Mouse (Mus musculus) forebrain, postnatal 0 days (tissue): ENCODE data around the gene Nup214. TPM values are rescaled to one million over a fixed set of nuclear protein-coding genes. Genes with fewer than 3 reads are reported as not detected.
A peak's percentile ranks its signal among the peaks of the same experiment; 100 is the strongest.

Experiments used
- ATAC-seq: fragments of 200-750 bp; cut with Nextera tagmentation; 2 replicates; pipeline ENCODE4 v1.8.0; 2017; ENCODE audit warnings: mild to moderate bottlenecking, moderate library complexity
- DNase-seq: peaks from one replicate; pipeline ENCODE4 v3.0.0-alpha.2; 2015
- H3K27ac ChIP-seq: fragments of 300-500 bp; sonication (generic); 2 replicates; pipeline ENCODE4 v1.5.1; 2014; ENCODE audit warnings: low read depth, mild to moderate bottlenecking, antibody characterized with exemption, low read length, moderate library complexity, mixed read lengths
- H3K27me3 ChIP-seq: fragments of 300-500 bp; sonication (generic); 2 replicates; pipeline ENCODE4 v1.6.1; 2014; ENCODE audit warnings: mild to moderate bottlenecking, low read length, mixed read lengths; ENCODE audit not compliant: insufficient read depth
- H3K36me3 ChIP-seq: fragments of 300-500 bp; sonication (generic); 2 replicates; pipeline ENCODE4 v1.6.1; 2014; ENCODE audit warnings: mild to moderate bottlenecking, moderate library complexity; ENCODE audit not compliant: insufficient read depth
- H3K4me1 ChIP-seq: fragments of 300-500 bp; sonication (generic); 2 replicates; pipeline ENCODE4 v1.6.1; 2014; ENCODE audit warnings: antibody characterized with exemption; ENCODE audit not compliant: insufficient read depth
- H3K4me2 ChIP-seq: fragments of 300-500 bp; sonication (generic); 2 replicates; pipeline ENCODE4 v1.6.1; 2014; ENCODE audit warnings: low read depth, mild to moderate bottlenecking, moderate library complexity
- H3K4me3 ChIP-seq: fragments of 300-500 bp; sonication (generic); 2 replicates; pipeline ENCODE4 v1.5.1; 2014; ENCODE audit warnings: low read depth, low read length, mixed read lengths
- H3K9ac ChIP-seq: fragments of 300-500 bp; sonication (generic); 2 replicates; pipeline ENCODE4 v1.6.1; 2014; ENCODE audit warnings: mild to moderate bottlenecking
- H3K9me3 ChIP-seq: fragments of 300-500 bp; sonication (generic); 2 replicates; pipeline ENCODE4 v1.6.1; 2016; ENCODE audit warnings: low read length
- CTCF ChIP-seq: sonication (generic); IDR thresholded peaks from 2 replicates; pipeline ENCODE4 v1.5.1; 2016; ENCODE audit warnings: antibody characterized with exemption, control low read depth, low read depth
- WGBS: fragments of 180-500 bp; shearing (Covaris S2); extraction: QIAGEN DNeasy Blood & Tissue Kit; methylation state at CpG from one replicate; pipeline ENCODE4 v1.1.7; 2014; 5-methylcytosine and 5-hydroxymethylcytosine counted together
- polyA plus RNA-seq: library from polyadenylated mRNA; unstranded; fragments of >200 nt; fragmentation: Nextera tagmentation; extraction: Ambion mirVana; gene quantifications from 2 replicates; pipeline ENCODE4 v1.2.1, GENCODE M21; 2015
- total RNA-seq: library from RNA; depleted of rRNA; stranded (reverse); fragments of >200 nt; gene quantifications from 2 replicates; pipeline ENCODE4 v1.2.3, GENCODE M21; 2014

Gene Nup214
- total and polyA plus RNA-seq, 2 experiments from 2014 or later: 23.8 to 56.0 TPM

- ATAC-seq (peak; percentile 86), DNase-seq (peak; percentile 57)
- peak within 1 kb of the TSS; percentile 51 for H3K9ac ChIP-seq
- no peaks in the 10 kb centered on the region for H3K4me1 ChIP-seq
- TF ChIP-seq CTCF: no peak
- H3K4me2 ChIP-seq: peak within 1 kb of the TSS; percentile 99
- peak within 1 kb of the TSS; percentile 63 for H3K4me3 ChIP-seq
- H3K27me3 ChIP-seq: peaks cover 22% of the 10 kb centered on the region
- WGBS: 3% methylated on average over 58 of the region's 68 CpGs
- no peaks in the 10 kb centered on the region for H3K36me3 ChIP-seq
- no peak within 1 kb of the TSS for H3K27ac ChIP-seq
- no peaks in the 10 kb centered on the region for H3K9me3 ChIP-seq
Measured at GRCm38 (mm10) chr2:32084111-32084871, 110.1 kb downstream of the Nup214 start, which contains the start of gene Fam78a. Gene Fam78a (minus strand): TSS chr2:32084857.

GRCm38 (mm10) chr2:32084872-32085199, 110.6 kb downstream of the Nup214 start:
- H3K9ac ChIP-seq: 0 out of 2 replicates have a peak overlapping the region, but pooled peaks have one; percentile 51
- H3K27me3 ChIP-seq: peaks cover 22% of the 10 kb centered on the region
- H3K4me2 ChIP-seq: peak overlapping the region; percentile 99
- no peaks in the 10 kb centered on the region for H3K9me3 ChIP-seq
- peak overlapping the region; percentile 63 for H3K4me3 ChIP-seq
- no peak overlapping the region for H3K27ac ChIP-seq
- WGBS: 17% methylated on average over 2 of the region's 2 CpGs
- no peaks in the 10 kb centered on the region for H3K4me1 ChIP-seq
- no peak for TF ChIP-seq CTCF
- ATAC-seq (no peak), DNase-seq (no peak)
- H3K36me3 ChIP-seq: no peaks in the 10 kb centered on the region

- 87% methylated on average over 2 of the region's 2 CpGs for WGBS
- TF ChIP-seq CTCF: no peak
- H3K27me3 ChIP-seq: peaks cover 22% of the 10 kb centered on the region
Measured at GRCm38 (mm10) chr2:32085231-32085630, 111.0 kb downstream of the Nup214 start.

GRCm38 (mm10) chr2:32087606-32088005, 113.4 kb downstream of the Nup214 start:
- 62% methylated on average over 4 of the region's 4 CpGs for WGBS
- H3K9ac ChIP-seq: no peak overlapping the region
- TF ChIP-seq CTCF: no peak
- DNase-seq: no peak
- no peaks in the 10 kb centered on the region for H3K36me3 ChIP-seq
- no peak overlapping the region for H3K4me3 ChIP-seq
- H3K27me3 ChIP-seq: peaks cover 13% of the 10 kb centered on the region
- H3K9me3 ChIP-seq: no peaks in the 10 kb centered on the region
- ATAC-seq: no peak
- H3K4me2 ChIP-seq: no peak overlapping the region
- no peak overlapping the region for H3K27ac ChIP-seq
- H3K4me1 ChIP-seq: no peaks in the 10 kb centered on the region

More at GRCm38 (mm10) chr2:32085231-32085630, 111.0 kb downstream of the Nup214 start:
- Histone ChIP-seq H3K9me3 (no peaks in the 10 kb centered on the region), H3K4me2 (no peak overlapping the region), H3K4me1 (no peaks in the 10 kb centered on the region), H3K9ac (no peak overlapping the region), H3K4me3 (no peak overlapping the region), H3K27ac (no peak overlapping the region), H3K36me3 (no peaks in the 10 kb centered on the region)
- no peak for ATAC-seq
- no peak for DNase-seq

- H3K4me2 ChIP-seq: peak overlapping the region; percentile 55
- H3K27me3 ChIP-seq: peaks cover 4% of the 10 kb centered on the region; the same call in 1 of the 2 replicates
- no peaks in the 10 kb centered on the region for H3K4me1 ChIP-seq
Measured at GRCm38 (mm10) chr2:32088372-32088981, 114.2 kb downstream of the Nup214 start.

GRCm38 (mm10) chr2:32089606-32090005, 115.4 kb downstream of the Nup214 start:
- no peak for TF ChIP-seq CTCF
- no peak for ATAC-seq
- Histone ChIP-seq H3K27me3 (no peaks in the 10 kb centered on the region), H3K4me3 (no peak overlapping the region), H3K36me3 (no peaks in the 10 kb centered on the region), H3K27ac (no peak overlapping the region), H3K4me1 (no peaks in the 10 kb centered on the region), H3K9ac (no peak overlapping the region), H3K4me2 (no peak overlapping the region), H3K9me3 (no peaks in the 10 kb centered on the region)
- no peak for DNase-seq
- WGBS: 75% methylated on average over 3 of the region's 3 CpGs

More at GRCm38 (mm10) chr2:32088372-32088981, 114.2 kb downstream of the Nup214 start:
- ATAC-seq (no peak), DNase-seq (peak; percentile 36)
- H3K9ac ChIP-seq: peak overlapping the region; percentile 35; the same call in 1 of the 2 replicates
- peak overlapping the region; percentile 23 for H3K4me3 ChIP-seq
- no peak overlapping the region for H3K27ac ChIP-seq
- TF ChIP-seq CTCF: no peak
- no peaks in the 10 kb centered on the region for H3K36me3 ChIP-seq
- 7% methylated on average over 34 of the region's 35 CpGs for WGBS
- H3K9me3 ChIP-seq: no peaks in the 10 kb centered on the region

- H3K36me3 ChIP-seq: no peaks in the 10 kb centered on the region
- no peak for ATAC-seq
- H3K4me1 ChIP-seq: no peaks in the 10 kb centered on the region
- TF ChIP-seq CTCF: no peak
- H3K9ac ChIP-seq: no peak overlapping the region
- H3K4me2 ChIP-seq: no peak overlapping the region
- H3K9me3 ChIP-seq: no peaks in the 10 kb centered on the region
- no peak for DNase-seq
- H3K4me3 ChIP-seq: no peak overlapping the region
- WGBS: 56% methylated on average over 2 of the region's 2 CpGs
- H3K27me3 ChIP-seq: no peaks in the 10 kb centered on the region
- H3K27ac ChIP-seq: no peak overlapping the region
Measured at GRCm38 (mm10) chr2:32090145-32090544, 115.9 kb downstream of the Nup214 start.
